In the genomic region with DNA sequence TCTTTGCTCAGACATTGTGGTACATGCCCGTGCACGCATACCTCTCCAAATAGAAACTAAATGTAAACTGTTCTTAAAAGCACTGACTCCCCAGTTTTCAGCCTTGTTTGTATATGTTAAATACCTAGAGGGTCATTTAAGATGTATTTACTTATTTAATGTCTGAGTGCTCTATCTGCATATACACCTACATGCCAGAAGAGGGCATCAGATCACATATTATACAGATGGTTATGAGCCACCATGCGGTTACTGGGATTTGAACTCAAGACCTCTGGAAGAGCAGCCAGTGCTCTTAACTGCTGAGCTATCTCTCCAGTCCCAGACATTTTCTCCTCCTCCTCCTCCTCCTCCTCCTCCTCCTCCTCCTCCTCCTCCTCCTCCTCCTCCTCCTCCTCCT, we compare ENCODE assay signal across 11 mouse cellular contexts. TPM values are rescaled to one million over a fixed set of nuclear protein-coding genes. Genes with fewer than 3 reads are reported as not detected.
A peak's percentile ranks its signal among the peaks of the same experiment; 100 is the strongest.
DNase-seq lines count a peak whose midpoint lies in the region; TF ChIP-seq lines count a peak whose summit lies in the region.
"Had no signal": no experiment of that assay in that cellular context is flagged by ENCODE, and none has a peak within 500 bp of the region (broad histone marks: within the 10 kb centered on the region; RNA-seq: fewer than 3 reads in every experiment).

No protein-coding gene starts in this region.

- H3K4me3 ChIP-seq in left cerebral cortex, adult 2 months: no peak overlapping the region
- H3K4me3 ChIP-seq: heart, embryonic 12.5 days; hindbrain, embryonic 15.5 days; limb, embryonic 10.5 days; stomach, embryonic 15.5 days had no signal

- peak; percentile 61 for TF ChIP-seq CTCF in left cerebral cortex, adult 2 months (IDR thresholded peaks at IDR 0.05)

- intact Hi-C loops in left cerebral cortex, adult 2 months (cut with DNase I): loop anchor here (2.0 kb wide), 1 partner anchor 94 kb away; no protein-coding TSS in a partner anchor
- intact Hi-C loops in heart, postnatal 14 days (cut with DNase I): loop anchor here (2.0 kb wide), 1 partner anchor 94 kb away; no protein-coding TSS in a partner anchor

- no peak for DNase-seq in left cerebral cortex, adult 2 months (ENCODE audit: extremely low spot score in 1 of 2, low spot score in 2 of 2)
- no peak for DNase-seq in left cerebral cortex, adult 9 months (ENCODE audit: low spot score in 2 of 2)
- DNase-seq in 416B (ENCODE audit: low read depth): peak; percentile 66
- peak; percentile 57 for DNase-seq in CD4-positive, CD25-positive, alpha-beta regulatory T cell, adult 2 months (ENCODE audit: low read depth, low spot score)
- peak; percentile 22 for DNase-seq in embryo, embryonic 11 days
- no peak for DNase-seq in heart, postnatal 14 days
- DNase-seq in kidney, postnatal 10 days: no peak

- H3K27ac ChIP-seq in left cerebral cortex, adult 2 months: no peak overlapping the region
- H3K27ac ChIP-seq: hindbrain, embryonic 15.5 days; limb, embryonic 10.5 days; stomach, embryonic 15.5 days had no signal

RNA-seq across cellular contexts. Expression of gene Gm10031, which starts 14.6 kb away (rescaled TPM):
- 10 to 100 TPM; 43.3 to 44.5 TPM for total RNA-seq in left cerebral cortex, adult 2 months (2021)
- 10 to 100 TPM; 39.9 to 45.6 TPM for total RNA-seq in heart, postnatal 14 days (2021)

RNA-seq across cellular contexts. Expression of gene Abl2, which starts 20.2 kb away (rescaled TPM):
- total RNA-seq in left cerebral cortex, adult 2 months (2021): 10 to 100 TPM; 63.5 to 73.9 TPM
- 10 to 100 TPM; 20.1 to 23.5 TPM for total RNA-seq in heart, postnatal 14 days (2021)

Comparison
In these comparisons a context has a peak if more than half of its experiments do, and no peak if none do; other contexts are left out.
1. DNase-seq: peak in 416B (single experiment), CD4-positive, CD25-positive, alpha-beta regulatory T cell, adult 2 months (single experiment) and embryo, embryonic 11 days (single experiment); none in left cerebral cortex, adult 2 months (0 of 2), left cerebral cortex, adult 9 months (0 of 2), heart, postnatal 14 days (0 of 2) and kidney, postnatal 10 days (single experiment).